Mouse (Mus musculus): Measurements from ENCODE around the gene Slc7a7. TPM values are rescaled to one million over a fixed set of nuclear protein-coding genes. Genes with fewer than 3 reads are reported as not detected.

The Slc7a7 gene
- polyA plus RNA-seq (2012; ENCODE audit: low replicate concordance): 7.6 and 24.9 TPM in 2 replicates

DNA sequence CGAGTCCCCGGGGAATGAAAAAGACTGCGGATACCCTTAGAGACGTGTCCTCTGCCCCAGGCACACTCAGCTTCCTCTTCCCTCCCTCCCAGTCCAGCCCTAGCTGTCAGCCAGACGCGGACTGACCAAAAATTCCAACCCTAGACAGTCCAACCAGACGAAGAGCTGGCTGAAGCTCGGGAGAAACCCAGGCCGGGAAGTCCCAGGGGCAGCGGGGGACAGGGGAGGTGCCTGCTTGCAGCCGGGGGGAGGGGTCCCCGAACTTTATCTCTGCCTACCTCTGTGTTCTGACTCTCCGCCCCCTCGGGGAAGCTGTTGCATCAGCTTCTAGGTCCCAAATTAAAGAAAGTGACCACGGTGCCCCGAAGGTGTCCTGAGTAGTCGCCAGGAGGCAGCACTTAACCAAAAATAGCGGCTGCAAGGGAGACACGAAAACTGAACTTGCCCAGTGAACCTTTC lies at the start of gene Slc7a7:
Gene Slc7a7, minus strand, starts transcription at position 158 of the 459 bp plus-strand sequence.

DNA sequence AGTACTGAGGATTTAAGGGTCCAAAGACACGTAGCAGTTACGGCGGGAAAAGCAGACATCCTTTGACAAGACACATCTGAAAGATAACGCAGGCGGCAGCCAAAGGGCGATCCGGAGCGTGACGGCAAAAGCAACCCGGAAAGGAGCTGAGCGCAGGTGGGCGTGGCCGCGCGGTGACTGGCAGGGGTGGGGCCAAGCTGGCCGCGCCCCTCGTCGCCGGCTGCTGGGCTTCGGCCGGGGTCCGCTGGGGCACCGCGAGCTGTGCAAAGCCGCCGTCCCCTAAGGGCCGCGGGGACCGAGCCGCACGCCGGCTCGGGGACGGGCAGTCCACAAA lies 46.3 kb upstream of the Slc7a7 start, which contains the start of gene Lrp10:
Gene Lrp10, plus strand, starts transcription at position 179 of the 334 bp plus-strand sequence.

DNA sequence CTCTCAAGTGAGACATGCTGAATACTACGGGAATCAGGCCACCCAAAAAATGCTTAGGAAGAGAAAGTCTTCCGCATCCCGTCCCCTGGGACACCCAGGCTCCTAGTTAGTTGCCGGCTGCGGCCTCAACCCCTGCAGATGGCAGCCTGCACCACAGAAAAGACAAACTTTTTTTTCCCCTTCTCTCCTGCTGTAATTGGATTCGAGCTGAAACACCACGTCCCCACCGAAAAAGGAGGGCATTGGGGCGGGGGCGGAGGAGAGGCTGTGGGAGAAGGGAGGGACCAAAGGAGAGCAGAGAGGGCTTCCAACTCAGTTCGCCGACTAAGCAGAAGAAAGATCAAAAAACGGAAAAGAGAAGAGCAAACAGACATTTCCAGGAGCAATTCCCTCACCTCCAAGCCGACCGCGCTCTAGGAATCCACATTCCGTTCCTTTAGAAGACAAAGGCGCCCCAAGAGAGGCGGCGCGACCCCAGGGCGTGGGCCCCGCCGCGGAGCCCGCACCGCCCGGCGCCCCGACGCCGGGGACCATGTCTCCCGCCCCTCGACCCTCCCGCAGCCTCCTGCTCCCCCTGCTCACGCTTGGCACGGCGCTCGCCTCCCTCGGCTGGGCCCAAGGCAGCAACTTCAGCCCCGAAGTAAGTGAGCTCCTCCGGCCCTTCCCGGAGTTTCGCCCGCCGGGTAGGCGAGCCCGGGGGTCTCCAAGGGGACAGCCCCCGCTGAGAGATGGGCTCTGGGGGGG lies 13.9 kb upstream of the Slc7a7 start, which contains the start of gene Mmp14:
Gene Mmp14, plus strand, starts transcription at position 279 of the 744 bp plus-strand sequence.

DNA sequence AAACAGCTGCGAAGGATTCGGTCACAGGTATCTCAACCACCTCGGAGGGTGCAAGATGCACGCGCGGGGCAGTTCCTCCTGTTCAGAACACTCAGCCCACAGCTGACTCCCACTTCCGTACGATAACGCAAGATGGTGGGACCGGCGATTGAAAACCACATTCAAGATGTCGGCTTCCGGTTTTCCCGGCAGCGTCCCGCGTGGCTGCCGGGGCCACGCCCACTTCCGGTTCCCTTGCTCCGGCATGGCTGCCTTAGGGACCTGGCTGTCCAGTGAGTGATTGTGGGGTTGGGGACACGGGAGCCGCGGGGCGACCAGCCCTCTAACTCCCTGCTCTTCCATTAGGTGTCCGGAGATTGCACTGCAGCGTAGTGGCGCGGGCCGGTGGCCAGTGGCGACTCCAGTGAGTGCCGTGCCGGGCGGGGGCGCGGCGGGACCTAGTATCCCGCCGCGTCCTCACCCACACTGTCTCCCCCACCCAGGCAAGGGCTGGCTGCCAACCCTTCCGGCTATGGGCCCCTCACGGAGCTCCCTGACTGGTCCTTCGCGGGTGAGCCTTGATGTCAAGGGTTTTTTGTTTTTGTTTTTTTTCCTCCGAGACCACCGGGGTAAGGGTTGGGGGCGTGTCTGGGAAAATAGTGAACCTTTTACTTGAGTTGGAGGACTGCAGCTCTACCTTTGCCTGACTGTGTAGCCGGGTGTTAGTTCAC lies 9.3 kb upstream of the Slc7a7 start, which contains the start of gene Mrpl52:
Gene Mrpl52, plus strand, starts transcription at position 221 of the 710 bp plus-strand sequence.

DNA sequence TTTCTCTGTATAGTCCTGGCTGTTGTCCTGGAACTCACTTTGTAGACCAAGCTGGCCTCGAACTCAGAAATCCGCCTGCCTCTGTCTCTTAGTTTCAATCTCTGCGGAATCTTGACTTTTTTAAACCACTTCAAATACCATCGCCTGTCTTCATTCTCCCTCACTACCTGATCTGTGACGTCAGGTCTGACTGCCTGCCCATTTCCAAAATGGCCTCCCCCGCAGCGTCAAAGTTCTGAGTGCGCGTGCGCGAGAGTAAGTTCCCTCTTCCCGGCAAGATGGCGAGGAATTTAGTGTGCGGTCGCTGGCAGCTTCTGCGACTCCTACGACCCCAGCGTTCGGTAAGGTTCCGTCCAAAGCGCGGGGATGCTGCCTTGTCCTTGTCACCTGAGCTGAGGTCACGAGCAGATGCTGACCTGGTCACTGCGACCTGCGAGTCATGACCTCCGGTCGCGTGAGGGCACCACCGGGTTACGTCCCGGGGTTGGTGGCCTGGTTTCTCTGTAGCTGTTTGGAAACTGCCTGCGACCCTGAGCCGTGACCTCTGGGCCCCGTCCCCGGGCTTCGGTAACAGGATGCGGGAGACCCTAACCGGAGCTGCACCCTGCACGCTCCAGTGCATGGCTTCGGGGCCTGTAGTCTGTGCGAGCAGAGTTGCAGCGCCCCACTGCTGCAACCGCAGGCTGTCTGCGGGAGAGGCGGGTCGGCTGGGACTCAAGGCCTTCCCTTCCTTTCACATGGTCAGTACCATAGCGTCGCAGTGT lies 56.8 kb downstream of the Slc7a7 start, which contains the start of gene Oxa1l:
Gene Oxa1l, plus strand, starts transcription at position 258 of the 764 bp plus-strand sequence.

Other genes with a start within 250 kb of the Slc7a7 start
- 25.0 and 49.0 TPM in 2 replicates for gene Dad1, start 163.7 kb downstream of the Slc7a7 start, polyA plus RNA-seq (2012; ENCODE audit: low replicate concordance)
- 2.6 and 13.0 TPM in 2 replicates for gene Abhd4, start 163.6 kb downstream of the Slc7a7 start, polyA plus RNA-seq (2012; ENCODE audit: low replicate concordance)
- gene Olfr49, start 132.8 kb downstream of the Slc7a7 start, polyA plus RNA-seq (2012; ENCODE audit: low replicate concordance): not detected in 2 replicates
- 110 and 132 TPM in 2 replicates for gene Oxa1l, start 56.9 kb downstream of the Slc7a7 start, polyA plus RNA-seq (2012; ENCODE audit: low replicate concordance)
- gene Mrpl52, start 9.1 kb upstream of the Slc7a7 start, polyA plus RNA-seq (2012; ENCODE audit: low replicate concordance): 568 and 1,494 TPM in 2 replicates
- 8.4 and 13.5 TPM in 2 replicates for gene Mmp14, start 13.8 kb upstream of the Slc7a7 start, polyA plus RNA-seq (2012; ENCODE audit: low replicate concordance)
- gene Lrp10, start 46.4 kb upstream of the Slc7a7 start, polyA plus RNA-seq (2012; ENCODE audit: low replicate concordance): 484 and 1,181 TPM in 2 replicates
- 0.29 and 0.50 TPM in 2 replicates for gene Rem2, start 58.3 kb upstream of the Slc7a7 start, polyA plus RNA-seq (2012; ENCODE audit: low replicate concordance)
- 67.2 and 74.7 TPM in 2 replicates for gene Prmt5, start 99.7 kb upstream of the Slc7a7 start, polyA plus RNA-seq (2012; ENCODE audit: low replicate concordance)
- gene Haus4, start 136.8 kb upstream of the Slc7a7 start, polyA plus RNA-seq (2012; ENCODE audit: low replicate concordance): 18.9 and 31.5 TPM in 2 replicates
- gene Ajuba, start 159.8 kb upstream of the Slc7a7 start, polyA plus RNA-seq (2012; ENCODE audit: low replicate concordance): 0.19 and 0.21 TPM in 2 replicates
- 2.5 and 13.7 TPM in 2 replicates for gene 4931414P19Rik, start 188.2 kb upstream of the Slc7a7 start, polyA plus RNA-seq (2012; ENCODE audit: low replicate concordance)
- 82.0 and 111 TPM in 2 replicates for gene Psmb5, start 200.2 kb upstream of the Slc7a7 start, polyA plus RNA-seq (2012; ENCODE audit: low replicate concordance)
- gene Psmb11, start 203.7 kb upstream of the Slc7a7 start, polyA plus RNA-seq (2012; ENCODE audit: low replicate concordance): 0.04 TPM in 1 of 2 replicates, not detected in the other
- not detected in 2 replicates for gene Gm17606, start 223.2 kb upstream of the Slc7a7 start, polyA plus RNA-seq (2012; ENCODE audit: low replicate concordance)
- 3.0 and 6.9 TPM in 2 replicates for gene Cdh24, start 223.6 kb upstream of the Slc7a7 start, polyA plus RNA-seq (2012; ENCODE audit: low replicate concordance)

Measured in hematopoietic multipotent progenitor cell, adult 10-12 weeks (in vitro differentiated cells).